Comparison of ENCODE assay signal across 20 mouse cellular contexts in genomic region chr2:21259081-21259480, GRCm38 (mm10). TPM values are rescaled to one million over a fixed set of nuclear protein-coding genes. Genes with fewer than 3 reads are reported as not detected.
DNase-seq lines count a peak whose midpoint lies in the region; ATAC-seq and TF ChIP-seq lines count a peak whose summit lies in the region.
"Had no signal": no experiment of that assay in that cellular context is flagged by ENCODE, and none has a peak within 500 bp of the region (broad histone marks: within the 10 kb centered on the region; RNA-seq: fewer than 3 reads in every experiment).

No protein-coding gene starts in this region.

- H3K4me3 ChIP-seq in intestine, postnatal 0 days (ENCODE audit: low read depth, low read length) = no peak overlapping the region
- H3K4me3 ChIP-seq in liver, embryonic 15.5 days (replicated peaks) = no peak overlapping the region
- H3K4me3 ChIP-seq in stomach, embryonic 15.5 days (replicated peaks) = no peak overlapping the region
- no peak overlapping the region for H3K4me3 ChIP-seq in cerebellum, adult 2 months (replicated peaks; ENCODE audit: insufficient read depth, low read depth, low read length)
- no peak overlapping the region for H3K4me3 ChIP-seq in midbrain, embryonic 14.5 days (replicated peaks; ENCODE audit: low read depth, low read length)
- H3K4me3 ChIP-seq: embryonic facial prominence, embryonic 15.5 days; forebrain, embryonic 10.5 days; heart, adult 2 months; hindbrain, embryonic 12.5 days; midbrain, embryonic 15.5 days had no signal

- TF ChIP-seq CTCF in intestine, postnatal 0 days (IDR thresholded peaks at IDR 0.05; ENCODE audit: low read depth) = no peak
- TF ChIP-seq CTCF in cerebellum, adult 2 months (IDR thresholded peaks at IDR 0.05; ENCODE audit: borderline replicate concordance, insufficient read depth, low read depth, low read length) = no peak

- TF ChIP-seq POLR2A in cerebellum, adult 2 months (IDR thresholded peaks at IDR 0.05; ENCODE audit: borderline replicate concordance, insufficient read depth, low read length) = no peak

- no peak overlapping the region for H3K9ac ChIP-seq in intestine, postnatal 0 days (ENCODE audit: low read depth, low read length)
- H3K9ac ChIP-seq in liver, embryonic 15.5 days = no peak overlapping the region
- no peak overlapping the region for H3K9ac ChIP-seq in stomach, embryonic 15.5 days
- H3K9ac ChIP-seq in midbrain, embryonic 14.5 days (replicated peaks; ENCODE audit: low read length) = no peak overlapping the region
- H3K9ac ChIP-seq: embryonic facial prominence, embryonic 15.5 days; hindbrain, embryonic 12.5 days; midbrain, embryonic 15.5 days had no signal

- 20% methylated on average over 5 of the region's 5 CpGs for WGBS in intestine, postnatal 0 days
- WGBS in liver, embryonic 15.5 days (ENCODE audit: insufficient replicate concordance) = 46% methylated on average over 5 of the region's 5 CpGs
- WGBS in stomach, embryonic 15.5 days = 40% methylated on average over 5 of the region's 5 CpGs
- 95% methylated on average over 5 of the region's 5 CpGs for WGBS in cerebellum, adult 2 months
- WGBS in midbrain, embryonic 14.5 days = 84% methylated on average over 5 of the region's 5 CpGs

- peak; percentile 27 to 37 for DNase-seq in lung, adult 18-20 months
- no peak for DNase-seq in lung, postnatal 10 days
- DNase-seq in cerebellum, adult 2 months = no peak
- no peak for DNase-seq in layer of hippocampus, adult 11-12 months (ENCODE audit: low spot score)
- DNase-seq in midbrain, embryonic 14.5 days = no peak
- DNase-seq: cerebellum, postnatal 14 days; embryo, embryonic 11 days; heart, adult 2 months; kidney, postnatal 4 days; left cerebral cortex, postnatal 4 days; spleen, adult 18-20 months; thymus, postnatal 14 days had no signal

- no peaks in the 10 kb centered on the region for H3K36me3 ChIP-seq in intestine, postnatal 0 days (ENCODE audit: control insufficient read depth, insufficient read depth)
- no peaks in the 10 kb centered on the region for H3K36me3 ChIP-seq in liver, embryonic 15.5 days (replicated peaks)
- H3K36me3 ChIP-seq in stomach, embryonic 15.5 days = no peaks in the 10 kb centered on the region
- H3K36me3 ChIP-seq in midbrain, embryonic 14.5 days (ENCODE audit: control insufficient read depth, insufficient read depth, low read length) = no peaks in the 10 kb centered on the region
- H3K36me3 ChIP-seq: embryonic facial prominence, embryonic 15.5 days; forebrain, embryonic 10.5 days; hindbrain, embryonic 12.5 days; midbrain, embryonic 15.5 days had no signal

- H3K27me3 ChIP-seq in intestine, postnatal 0 days (replicated peaks; ENCODE audit: control insufficient read depth, insufficient read depth, low read length) = no peaks in the 10 kb centered on the region
- no peaks in the 10 kb centered on the region for H3K27me3 ChIP-seq in liver, embryonic 15.5 days
- no peaks in the 10 kb centered on the region for H3K27me3 ChIP-seq in stomach, embryonic 15.5 days (replicated peaks)
- H3K27me3 ChIP-seq in cerebellum, adult 2 months (ENCODE audit: control insufficient read depth, insufficient read depth, low read length) = no peaks in the 10 kb centered on the region
- no peaks in the 10 kb centered on the region for H3K27me3 ChIP-seq in midbrain, embryonic 14.5 days (ENCODE audit: control insufficient read depth, insufficient read depth, low read length)
- H3K27me3 ChIP-seq: embryonic facial prominence, embryonic 15.5 days; hindbrain, embryonic 12.5 days; midbrain, embryonic 15.5 days had no signal

- H3K4me2 ChIP-seq in intestine, postnatal 0 days (replicated peaks; ENCODE audit: low read depth) = peak overlapping the region; percentile 43
- no peak overlapping the region for H3K4me2 ChIP-seq in liver, embryonic 15.5 days
- H3K4me2 ChIP-seq in stomach, embryonic 15.5 days = no peak overlapping the region
- H3K4me2 ChIP-seq in midbrain, embryonic 14.5 days (ENCODE audit: low read length) = no peak overlapping the region
- H3K4me2 ChIP-seq: embryonic facial prominence, embryonic 15.5 days; hindbrain, embryonic 12.5 days; midbrain, embryonic 15.5 days had no signal

- no peak overlapping the region for H3K27ac ChIP-seq in intestine, postnatal 0 days (ENCODE audit: low read depth, low read length)
- H3K27ac ChIP-seq in liver, embryonic 15.5 days (replicated peaks) = peak overlapping the region; percentile 24; the same call in 1 of the 2 replicates
- H3K27ac ChIP-seq in stomach, embryonic 15.5 days = peak overlapping the region; percentile 57; the same call in 1 of the 2 replicates
- no peak overlapping the region for H3K27ac ChIP-seq in cerebellum, adult 2 months (ENCODE audit: insufficient read depth, low read length)
- H3K27ac ChIP-seq in midbrain, embryonic 14.5 days (replicated peaks; ENCODE audit: low read depth, low read length) = no peak overlapping the region
- H3K27ac ChIP-seq: embryonic facial prominence, embryonic 15.5 days; forebrain, embryonic 10.5 days; heart, adult 2 months; hindbrain, embryonic 12.5 days; midbrain, embryonic 15.5 days had no signal

- no peaks in the 10 kb centered on the region for H3K4me1 ChIP-seq in intestine, postnatal 0 days (replicated peaks; ENCODE audit: control insufficient read depth, insufficient read depth, low read length)
- H3K4me1 ChIP-seq in liver, embryonic 15.5 days (replicated peaks) = no peaks in the 10 kb centered on the region
- H3K4me1 ChIP-seq in stomach, embryonic 15.5 days = no peaks in the 10 kb centered on the region
- peaks cover 3% of the 10 kb centered on the region for H3K4me1 ChIP-seq in cerebellum, adult 2 months (ENCODE audit: control insufficient read depth, insufficient read depth, low read length)
- H3K4me1 ChIP-seq in midbrain, embryonic 14.5 days (ENCODE audit: control insufficient read depth, insufficient read depth, low read length) = no peaks in the 10 kb centered on the region
- H3K4me1 ChIP-seq: embryonic facial prominence, embryonic 15.5 days; hindbrain, embryonic 12.5 days; midbrain, embryonic 15.5 days had no signal

- ATAC-seq in intestine, postnatal 0 days = peak; percentile 88
- peak; percentile 74 for ATAC-seq in liver, embryonic 15.5 days (ENCODE audit: insufficient read depth)
- peak; percentile 83 for ATAC-seq in stomach, embryonic 15.5 days (ENCODE audit: insufficient read depth, low FRiP score, low read depth)
- no peak for ATAC-seq in midbrain, embryonic 14.5 days (ENCODE audit: low FRiP score, low TSS enrichment)
- ATAC-seq: inflammation-experienced regulatory T-cells, adult 6 months; midbrain, embryonic 15.5 days had no signal

- no peaks in the 10 kb centered on the region for H3K9me3 ChIP-seq in intestine, postnatal 0 days (ENCODE audit: control insufficient read depth)
- H3K9me3 ChIP-seq in liver, embryonic 15.5 days (replicated peaks) = no peaks in the 10 kb centered on the region
- no peaks in the 10 kb centered on the region for H3K9me3 ChIP-seq in stomach, embryonic 15.5 days
- no peaks in the 10 kb centered on the region for H3K9me3 ChIP-seq in midbrain, embryonic 14.5 days (ENCODE audit: control insufficient read depth, low read length)
- H3K9me3 ChIP-seq: embryonic facial prominence, embryonic 15.5 days; forebrain, embryonic 10.5 days; hindbrain, embryonic 12.5 days; midbrain, embryonic 15.5 days had no signal

RNA-seq across cellular contexts. Expression of gene Thnsl1, which starts 53.6 kb away (rescaled TPM):
- 3.3 and 3.9 TPM in 2 replicates for polyA plus RNA-seq in intestine, postnatal 0 days (2015; fragmentation: Nextera tagmentation; extraction: Ambion mirVana)
- polyA plus RNA-seq in liver, embryonic 15.5 days (2015; fragmentation: Nextera tagmentation; extraction: Ambion mirVana) = 1.5 and 2.1 TPM in 2 replicates
- polyA plus RNA-seq in stomach, embryonic 15.5 days (2015; fragmentation: Nextera tagmentation; extraction: Ambion mirVana) = 6.4 and 7.6 TPM in 2 replicates
- polyA plus RNA-seq in cerebellum, adult 2 months (2012; rRNA removed) = 11.0 and 11.5 TPM in 2 replicates
- polyA plus RNA-seq in midbrain, embryonic 14.5 days (2014; fragmentation: Nextera tagmentation; extraction: Ambion mirVana) = 22.4 and 26.7 TPM in 2 replicates

RNA-seq across cellular contexts. Expression of gene Enkur, which starts 53.9 kb away (rescaled TPM):
- polyA plus RNA-seq in intestine, postnatal 0 days (2015; fragmentation: Nextera tagmentation; extraction: Ambion mirVana) = 2.8 and 3.2 TPM in 2 replicates
- polyA plus RNA-seq in liver, embryonic 15.5 days (2015; fragmentation: Nextera tagmentation; extraction: Ambion mirVana) = not detected in 2 replicates
- polyA plus RNA-seq in stomach, embryonic 15.5 days (2015; fragmentation: Nextera tagmentation; extraction: Ambion mirVana) = 0.69 and 0.84 TPM in 2 replicates
- polyA plus RNA-seq in cerebellum, adult 2 months (2012; rRNA removed) = 1.0 and 1.9 TPM in 2 replicates
- 3.7 and 4.8 TPM in 2 replicates for polyA plus RNA-seq in midbrain, embryonic 14.5 days (2014; fragmentation: Nextera tagmentation; extraction: Ambion mirVana)

Comparison
In these comparisons a context has a peak if more than half of its experiments do, and no peak if none do; other contexts are left out.
1. DNase-seq: peak in lung, adult 18-20 months (2 of 2); none in lung, postnatal 10 days (single experiment), cerebellum, adult 2 months (0 of 2), layer of hippocampus, adult 11-12 months (single experiment) and midbrain, embryonic 14.5 days (single experiment).
2. H3K27ac ChIP-seq: peak in liver, embryonic 15.5 days (single experiment) and stomach, embryonic 15.5 days (single experiment); none in intestine, postnatal 0 days (single experiment), cerebellum, adult 2 months (single experiment) and midbrain, embryonic 14.5 days (single experiment).